Mouse (Mus musculus): Measurements from ENCODE around the gene E2f2.

GRCm38 (mm10) chr4:136179456-136179855 lies 7.3 kb downstream of the E2f2 start:
- TF ChIP-seq EP300 (IDR thresholded peaks at IDR 0.05; ENCODE audit: low read depth) (no peak), CTCF (IDR thresholded peaks at IDR 0.05; ENCODE audit: low read depth) (no peak)
